In the genomic region with DNA sequence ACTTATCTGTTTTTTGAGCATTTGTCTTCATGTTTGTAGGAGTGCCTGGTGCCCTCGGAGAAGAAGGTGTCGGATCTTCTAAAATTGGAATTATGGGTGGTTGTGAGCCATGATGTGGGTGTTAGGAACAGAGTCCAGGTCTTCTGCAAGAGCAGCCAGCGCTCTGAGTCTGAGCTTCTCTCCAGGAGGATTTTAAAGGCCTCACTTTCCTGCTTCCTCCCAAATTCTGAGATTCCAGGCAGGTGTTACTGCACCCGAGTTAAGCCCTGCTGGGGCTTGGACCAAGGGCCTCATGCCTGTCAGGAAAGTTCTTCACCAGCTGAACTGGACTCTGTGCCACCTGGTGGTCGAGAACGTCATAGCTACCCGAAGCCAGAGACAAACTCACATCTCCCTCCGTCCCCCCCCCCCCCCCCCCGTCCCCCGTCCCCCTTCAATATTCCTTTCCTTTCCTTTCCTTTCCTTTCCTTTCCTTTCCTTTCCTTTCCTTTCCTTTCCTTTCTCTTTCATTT, we compare ENCODE assay signal across 9 mouse cellular contexts. TPM values are rescaled to one million over a fixed set of nuclear protein-coding genes. Genes with fewer than 3 reads are reported as not detected.
A peak's percentile ranks its signal among the peaks of the same experiment; 100 is the strongest.
DNase-seq lines count a peak whose midpoint lies in the region; ATAC-seq lines count a peak whose summit lies in the region.
"Had no signal": no experiment of that assay in that cellular context is flagged by ENCODE, and none has a peak within 500 bp of the region (broad histone marks: within the 10 kb centered on the region; RNA-seq: fewer than 3 reads in every experiment).

No protein-coding gene starts in this region.

- no peak for ATAC-seq in forebrain, embryonic 14.5 days
- no peak for ATAC-seq in forebrain, embryonic 12.5 days (ENCODE audit: low FRiP score)
- no peak for ATAC-seq in limb, embryonic 11.5 days (ENCODE audit: insufficient number of reproducible peaks, low FRiP score, low TSS enrichment, low read depth)

- H3K4me1 ChIP-seq in forebrain, embryonic 14.5 days (ENCODE audit: control insufficient read depth, insufficient read depth, low read length), result no peaks in the 10 kb centered on the region; the same call in 1 of the 2 replicates
- H3K4me1 ChIP-seq in forebrain, embryonic 12.5 days, result peaks cover 3% of the 10 kb centered on the region; the same call in 1 of the 2 replicates
- H3K4me1 ChIP-seq in limb, embryonic 11.5 days (ENCODE audit: control insufficient read depth, insufficient read depth, low read length), result peaks cover 2% of the 10 kb centered on the region; the same call in 1 of the 2 replicates
- H3K4me1 ChIP-seq in limb, embryonic 10.5 days, result peaks cover 38% of the 10 kb centered on the region

- no peaks in the 10 kb centered on the region for H3K9me3 ChIP-seq in forebrain, embryonic 14.5 days (replicated peaks; ENCODE audit: control insufficient read depth, low read length)
- H3K9me3 ChIP-seq in forebrain, embryonic 12.5 days, result no peaks in the 10 kb centered on the region
- H3K9me3 ChIP-seq in limb, embryonic 11.5 days (ENCODE audit: control insufficient read depth, low read length), result no peaks in the 10 kb centered on the region
- no peaks in the 10 kb centered on the region for H3K9me3 ChIP-seq in limb, embryonic 10.5 days (replicated peaks)
- H3K9me3 ChIP-seq: heart, embryonic 13.5 days had no signal

- no peaks in the 10 kb centered on the region for H3K36me3 ChIP-seq in forebrain, embryonic 14.5 days (ENCODE audit: control insufficient read depth, insufficient read depth, low read length)
- H3K36me3 ChIP-seq in forebrain, embryonic 12.5 days (replicated peaks), result no peaks in the 10 kb centered on the region
- no peaks in the 10 kb centered on the region for H3K36me3 ChIP-seq in limb, embryonic 11.5 days (ENCODE audit: control insufficient read depth, insufficient read depth, low read length)
- no peaks in the 10 kb centered on the region for H3K36me3 ChIP-seq in limb, embryonic 10.5 days
- H3K36me3 ChIP-seq: heart, embryonic 13.5 days had no signal

- DNase-seq in forebrain, embryonic 14.5 days (ENCODE audit: low spot score), result peak; percentile 39
- peak; percentile 70 for DNase-seq in limb, embryonic 11.5 days (ENCODE audit: low spot score)
- no peak for DNase-seq in limb, embryonic 10.5 days (ENCODE audit: low spot score)
- peak; percentile 47 for DNase-seq in adrenal gland, postnatal 25 days
- peak; percentile 24 to 40 for DNase-seq in lung, adult 18-20 months
- DNase-seq in thymus, postnatal 14 days, result peak; percentile 78
- no peak for DNase-seq in layer of hippocampus, adult 8-10 months (ENCODE audit: low spot score in 2 of 2)

- H3K4me2 ChIP-seq in forebrain, embryonic 14.5 days (ENCODE audit: low read length), result no peak overlapping the region
- H3K4me2 ChIP-seq in forebrain, embryonic 12.5 days, result no peak overlapping the region
- H3K4me2 ChIP-seq in limb, embryonic 11.5 days (ENCODE audit: low read depth, severe bottlenecking), result no peak overlapping the region
- H3K4me2 ChIP-seq: heart, embryonic 13.5 days had no signal

- H3K9ac ChIP-seq in forebrain, embryonic 14.5 days (ENCODE audit: low read length), result no peak overlapping the region
- H3K9ac ChIP-seq in forebrain, embryonic 12.5 days, result no peak overlapping the region
- H3K9ac ChIP-seq in limb, embryonic 11.5 days (ENCODE audit: low read length), result no peak overlapping the region
- H3K9ac ChIP-seq: heart, embryonic 13.5 days had no signal

- no peak overlapping the region for H3K4me3 ChIP-seq in forebrain, embryonic 14.5 days (ENCODE audit: low read depth, low read length)
- no peak overlapping the region for H3K4me3 ChIP-seq in forebrain, embryonic 12.5 days (replicated peaks)
- no peak overlapping the region for H3K4me3 ChIP-seq in limb, embryonic 11.5 days (ENCODE audit: low read depth, low read length)
- H3K4me3 ChIP-seq in limb, embryonic 10.5 days, result no peak overlapping the region
- H3K4me3 ChIP-seq: heart, embryonic 13.5 days had no signal

- no peak overlapping the region for H3K27ac ChIP-seq in forebrain, embryonic 14.5 days (ENCODE audit: low read depth, low read length)
- no peak overlapping the region for H3K27ac ChIP-seq in forebrain, embryonic 12.5 days
- no peak overlapping the region for H3K27ac ChIP-seq in limb, embryonic 11.5 days (replicated peaks; ENCODE audit: low read depth, low read length)
- no peak overlapping the region for H3K27ac ChIP-seq in limb, embryonic 10.5 days
- H3K27ac ChIP-seq: heart, embryonic 13.5 days had no signal

- 40% methylated on average over 7 of the region's 10 CpGs for WGBS in forebrain, embryonic 14.5 days
- 37% methylated on average over 9 of the region's 10 CpGs for WGBS in forebrain, embryonic 12.5 days
- 31% methylated on average over 10 of the region's 10 CpGs for WGBS in limb, embryonic 11.5 days
- WGBS in limb, embryonic 10.5 days, result 40% methylated on average over 10 of the region's 10 CpGs

- H3K27me3 ChIP-seq in forebrain, embryonic 14.5 days (replicated peaks; ENCODE audit: control insufficient read depth, insufficient read depth, low read length), result no peaks in the 10 kb centered on the region
- H3K27me3 ChIP-seq in forebrain, embryonic 12.5 days, result 0 out of 2 replicates have a peak, but pooled peaks cover 4% of the 10 kb centered on the region
- no peaks in the 10 kb centered on the region for H3K27me3 ChIP-seq in limb, embryonic 11.5 days (ENCODE audit: control insufficient read depth, insufficient read depth, low read length)
- peaks cover 5% of the 10 kb centered on the region; the same call in 1 of the 2 replicates for H3K27me3 ChIP-seq in limb, embryonic 10.5 days (ENCODE audit: low read depth, poor library complexity, severe bottlenecking)

RNA-seq across cellular contexts. Expression of a gene that starts 31.7 kb away (rescaled TPM):
- 44.0 and 56.4 TPM in 2 replicates for polyA plus RNA-seq in forebrain, embryonic 14.5 days (2014; fragmentation: Nextera tagmentation; extraction: Ambion mirVana)
- polyA plus RNA-seq in forebrain, embryonic 12.5 days (2016; fragmentation: Nextera tagmentation; extraction: Ambion mirVana), result 92.4 and 93.4 TPM in 2 replicates
- polyA plus RNA-seq in limb, embryonic 11.5 days (2014; fragmentation: Nextera tagmentation; extraction: Ambion mirVana), result 120 and 121 TPM in 2 replicates
- polyA plus RNA-seq in limb, embryonic 10.5 days (2016; fragmentation: Nextera tagmentation; extraction: Ambion mirVana), result 137 and 146 TPM in 2 replicates
- total RNA-seq in adrenal gland, postnatal 25 days (2021), result 6.9 and 7.2 TPM in 2 replicates
- 1 to 10 TPM in 2 of 4 experiments, under 1 TPM in 2; 0.18 to 1.5 (median 0.96) TPM for total RNA-seq in layer of hippocampus, adult 8-10 months (2022)

Comparison
In these comparisons a context has a peak if more than half of its experiments do, and no peak if none do; other contexts are left out.
1. DNase-seq: peak in forebrain, embryonic 14.5 days (single experiment), limb, embryonic 11.5 days (single experiment), adrenal gland, postnatal 25 days (single experiment), lung, adult 18-20 months (2 of 2) and thymus, postnatal 14 days (single experiment); none in limb, embryonic 10.5 days (single experiment) and layer of hippocampus, adult 8-10 months (0 of 2).